In genomic region chr16:43428955-43429354, GRCm38 (mm10) we compare ENCODE assay signal across 16 mouse cellular contexts.
"Had no signal": no experiment of that assay in that cellular context is flagged by ENCODE, and none has a peak within 500 bp of the region (broad histone marks: within the 10 kb centered on the region; RNA-seq: fewer than 3 reads in every experiment).

No protein-coding gene starts in this region.

- H3K36me3 ChIP-seq: neural tube, embryonic 12.5 days; neural tube, embryonic 13.5 days; neural tube, embryonic 15.5 days; stomach, embryonic 15.5 days had no signal

- H3K4me3 ChIP-seq: neural tube, embryonic 12.5 days; neural tube, embryonic 13.5 days; neural tube, embryonic 15.5 days; stomach, embryonic 15.5 days had no signal

- H3K27ac ChIP-seq: neural tube, embryonic 12.5 days; neural tube, embryonic 13.5 days; neural tube, embryonic 15.5 days; stomach, embryonic 15.5 days had no signal

- H3K27me3 ChIP-seq: neural tube, embryonic 12.5 days; neural tube, embryonic 13.5 days; neural tube, embryonic 15.5 days; stomach, embryonic 15.5 days had no signal

- DNase-seq: retina, postnatal 1 day; right cerebral cortex, adult 18-20 months; right cerebral cortex, postnatal 14 days; right cerebral cortex, postnatal 25 days; right cerebral cortex, postnatal 4 days; spleen, adult 18-20 months; thymus, adult 18-20 months; thymus, adult 2 months; thymus, postnatal 14 days; thymus, postnatal 25 days; thymus, postnatal 36 days; thymus, postnatal 4 days had no signal

- H3K4me2 ChIP-seq: neural tube, embryonic 12.5 days; neural tube, embryonic 13.5 days; neural tube, embryonic 15.5 days; stomach, embryonic 15.5 days had no signal

- H3K4me1 ChIP-seq: neural tube, embryonic 12.5 days; neural tube, embryonic 13.5 days; neural tube, embryonic 15.5 days; stomach, embryonic 15.5 days had no signal

- H3K9ac ChIP-seq: neural tube, embryonic 12.5 days; neural tube, embryonic 13.5 days; neural tube, embryonic 15.5 days; stomach, embryonic 15.5 days had no signal

- H3K9me3 ChIP-seq: neural tube, embryonic 12.5 days; neural tube, embryonic 13.5 days; neural tube, embryonic 15.5 days; stomach, embryonic 15.5 days had no signal
